Mouse (Mus musculus): ENCODE results near the gene Man1a2. TPM values are rescaled to one million over a fixed set of nuclear protein-coding genes. Genes with fewer than 3 reads are reported as not detected.

The Man1a2 gene
- polyA plus RNA-seq, 1 experiment, result not detected

- 90% methylated on average over 2 of the region's 2 CpGs for WGBS
- TF ChIP-seq POLR2A (IDR thresholded peaks at IDR 0.05; ENCODE audit: insufficient read depth, low read depth, low read length), result no peak
- no peak for TF ChIP-seq CTCF (IDR thresholded peaks at IDR 0.05; ENCODE audit: insufficient read depth, low read depth, low read length)
- Histone ChIP-seq H3K4me3 (ENCODE audit: insufficient read depth, low read depth, low read length) (no peak overlapping the region), H3K27ac (ENCODE audit: insufficient read depth, low read depth, low read length) (no peak overlapping the region), H3K4me1 (ENCODE audit: control insufficient read depth, insufficient read depth, low read length) (no peaks in the 10 kb centered on the region)
Observed at GRCm38 (mm10) chr3:100604539-100604938, 80.8 kb downstream of the Man1a2 start.

- Histone ChIP-seq H3K4me3 (ENCODE audit: insufficient read depth, low read depth, low read length) (no peak overlapping the region), H3K4me1 (ENCODE audit: control insufficient read depth, insufficient read depth, low read length) (no peaks in the 10 kb centered on the region; the same call in 1 of the 2 replicates), H3K27ac (ENCODE audit: insufficient read depth, low read depth, low read length) (no peak overlapping the region)
- WGBS, result 72% methylated on average over 2 of the region's 2 CpGs
- TF ChIP-seq CTCF (IDR thresholded peaks at IDR 0.05; ENCODE audit: insufficient read depth, low read depth, low read length), result no peak
- TF ChIP-seq POLR2A (IDR thresholded peaks at IDR 0.05; ENCODE audit: insufficient read depth, low read depth, low read length), result no peak
Observed at GRCm38 (mm10) chr3:100599265-100599820, 86.0 kb downstream of the Man1a2 start.

- no peak overlapping the region for H3K4me3 ChIP-seq (ENCODE audit: insufficient read depth, low read depth, low read length)
- 97% methylated on average over 4 of the region's 4 CpGs for whole genome bisulfite sequencing
- H3K4me1 ChIP-seq (ENCODE audit: control insufficient read depth, insufficient read depth, low read length), result no peaks in the 10 kb centered on the region
- TF ChIP-seq CTCF (IDR thresholded peaks at IDR 0.05; ENCODE audit: insufficient read depth, low read depth, low read length) (no peak), POLR2A (IDR thresholded peaks at IDR 0.05; ENCODE audit: insufficient read depth, low read depth, low read length) (no peak)
- no peak overlapping the region for H3K27ac ChIP-seq (ENCODE audit: insufficient read depth, low read depth, low read length)
Observed at GRCm38 (mm10) chr3:100591053-100591452, 94.2 kb downstream of the Man1a2 start.

- no peak overlapping the region for H3K4me3 ChIP-seq (ENCODE audit: insufficient read depth, low read depth, low read length)
- H3K4me1 ChIP-seq (ENCODE audit: control insufficient read depth, insufficient read depth, low read length), result no peaks in the 10 kb centered on the region
- 69% methylated on average over 1 of the region's 1 CpGs for WGBS
- no peak overlapping the region for H3K27ac ChIP-seq (ENCODE audit: insufficient read depth, low read depth, low read length)
- TF ChIP-seq POLR2A (IDR thresholded peaks at IDR 0.05; ENCODE audit: insufficient read depth, low read depth, low read length), result no peak
- no peak for TF ChIP-seq CTCF (IDR thresholded peaks at IDR 0.05; ENCODE audit: insufficient read depth, low read depth, low read length)
Observed at GRCm38 (mm10) chr3:100582721-100583355, 102.5 kb downstream of the Man1a2 start.

GRCm38 (mm10) chr3:100572571-100573183, 112.6 kb downstream of the Man1a2 start:
- TF ChIP-seq CTCF (IDR thresholded peaks at IDR 0.05; ENCODE audit: insufficient read depth, low read depth, low read length) (no peak), POLR2A (IDR thresholded peaks at IDR 0.05; ENCODE audit: insufficient read depth, low read depth, low read length) (no peak)
- no peak overlapping the region for H3K27ac ChIP-seq (ENCODE audit: insufficient read depth, low read depth, low read length)
- 60% methylated on average over 3 of the region's 3 CpGs for WGBS

GRCm38 (mm10) chr3:100568443-100569390, 116.6 kb downstream of the Man1a2 start:
- H3K4me3 ChIP-seq (ENCODE audit: insufficient read depth, low read depth, low read length), result no peak overlapping the region
- TF ChIP-seq CTCF (IDR thresholded peaks at IDR 0.05; ENCODE audit: insufficient read depth, low read depth, low read length) (peak; percentile 25; the same call in 1 of the 2 replicates), POLR2A (IDR thresholded peaks at IDR 0.05; ENCODE audit: insufficient read depth, low read depth, low read length) (no peak)
- 73% methylated on average over 13 of the region's 13 CpGs for WGBS

More at GRCm38 (mm10) chr3:100572571-100573183, 112.6 kb downstream of the Man1a2 start:
- H3K4me1 ChIP-seq (ENCODE audit: control insufficient read depth, insufficient read depth, low read length), result no peaks in the 10 kb centered on the region
- no peak overlapping the region for H3K4me3 ChIP-seq (ENCODE audit: insufficient read depth, low read depth, low read length)

GRCm38 (mm10) chr3:100563565-100563964, 121.7 kb downstream of the Man1a2 start:
- no peaks in the 10 kb centered on the region for H3K4me1 ChIP-seq (ENCODE audit: control insufficient read depth, insufficient read depth, low read length)
- no peak overlapping the region for H3K27ac ChIP-seq (ENCODE audit: insufficient read depth, low read depth, low read length)
- WGBS, result 68% methylated on average over 2 of the region's 2 CpGs
- no peak overlapping the region for H3K4me3 ChIP-seq (ENCODE audit: insufficient read depth, low read depth, low read length)
- no peak for TF ChIP-seq POLR2A (IDR thresholded peaks at IDR 0.05; ENCODE audit: insufficient read depth, low read depth, low read length)
- no peak for TF ChIP-seq CTCF (IDR thresholded peaks at IDR 0.05; ENCODE audit: insufficient read depth, low read depth, low read length)

More at GRCm38 (mm10) chr3:100568443-100569390, 116.6 kb downstream of the Man1a2 start:
- Histone ChIP-seq H3K4me1 (ENCODE audit: control insufficient read depth, insufficient read depth, low read length) (no peaks in the 10 kb centered on the region), H3K27ac (ENCODE audit: insufficient read depth, low read depth, low read length) (no peak overlapping the region)

- H3K27ac ChIP-seq (ENCODE audit: insufficient read depth, low read depth, low read length), result no peak overlapping the region
- TF ChIP-seq CTCF (IDR thresholded peaks at IDR 0.05; ENCODE audit: insufficient read depth, low read depth, low read length), result no peak
- H3K4me3 ChIP-seq (ENCODE audit: insufficient read depth, low read depth, low read length), result no peak overlapping the region
- H3K4me1 ChIP-seq (ENCODE audit: control insufficient read depth, insufficient read depth, low read length), result no peaks in the 10 kb centered on the region
- WGBS, result 94% methylated on average over 7 of the region's 7 CpGs
Observed at GRCm38 (mm10) chr3:100562455-100562854, 122.8 kb downstream of the Man1a2 start.

Data from olfactory bulb, adult 2 months (tissue).